Mouse (Mus musculus) forebrain, embryonic 11.5 days (tissue): ENCODE results near the gene Cdh5. TPM values are rescaled to one million over a fixed set of nuclear protein-coding genes. Genes with fewer than 3 reads are reported as not detected.
A peak's percentile ranks its signal among the peaks of the same experiment; 100 is the strongest.

Experiments used
- ATAC-seq: fragments of 200-750 bp; cut with Nextera tagmentation; replicated peaks from 2 replicates; pipeline ENCODE4 v1.8.0; 2017; ENCODE audit warnings: moderate TSS enrichment; ENCODE audit not compliant: low FRiP score
- DNase-seq: peaks from one replicate; pipeline ENCODE4 v3.0.0-alpha.2; 2017; ENCODE audit warnings: low spot score
- H3K27ac ChIP-seq: fragments of 300-500 bp; sonication (generic); 2 replicates; pipeline ENCODE4 v1.5.1; 2014; ENCODE audit warnings: low read depth, low read length
- H3K27me3 ChIP-seq: fragments of 300-500 bp; sonication (generic); 2 replicates; pipeline ENCODE4 v1.6.1; 2014; ENCODE audit warnings: mild to moderate bottlenecking, low read length, mixed read lengths; ENCODE audit not compliant: control insufficient read depth, insufficient read depth
- H3K36me3 ChIP-seq: fragments of 300-500 bp; sonication (generic); 2 replicates; pipeline ENCODE4 v1.6.1; 2014; ENCODE audit warnings: mild to moderate bottlenecking, low read length, moderate library complexity, mixed read lengths; ENCODE audit not compliant: control insufficient read depth, insufficient read depth
- H3K4me1 ChIP-seq: fragments of 300-500 bp; sonication (generic); replicated peaks from 2 replicates; pipeline ENCODE4 v1.6.1; 2014; ENCODE audit warnings: low read length, mixed read lengths; ENCODE audit not compliant: control insufficient read depth, insufficient read depth
- H3K4me2 ChIP-seq: fragments of 300-500 bp; sonication (generic); 2 replicates; pipeline ENCODE4 v1.6.1; 2014; ENCODE audit warnings: low read depth, mild to moderate bottlenecking, low read length, moderate library complexity, mixed read lengths; ENCODE audit not compliant: severe bottlenecking
- H3K4me3 ChIP-seq: fragments of 300-500 bp; sonication (generic); 2 replicates; pipeline ENCODE4 v1.5.1; 2014; ENCODE audit warnings: low read depth, low read length
- H3K9ac ChIP-seq: fragments of 300-500 bp; sonication (generic); 2 replicates; pipeline ENCODE4 v1.6.1; 2014; ENCODE audit warnings: low read length
- H3K9me3 ChIP-seq: fragments of 300-500 bp; sonication (generic); 2 replicates; pipeline ENCODE4 v1.6.1; 2016; ENCODE audit warnings: low read length, mixed read lengths; ENCODE audit not compliant: control insufficient read depth
- WGBS: fragments of 180-500 bp; shearing (Covaris S2); extraction: QIAGEN DNeasy Blood & Tissue Kit; methylation state at CpG from one replicate; pipeline ENCODE4 v1.1.7; 2014; 5-methylcytosine and 5-hydroxymethylcytosine counted together
- polyA plus RNA-seq: library from polyadenylated mRNA; unstranded; fragments of >200 nt; fragmentation: Nextera tagmentation; extraction: Ambion mirVana; gene quantifications from 2 replicates; pipeline ENCODE4 v1.2.1, GENCODE M21; 2014

The Cdh5 gene
- polyA plus RNA-seq, 1 experiment from 2014 or later: 13.2 TPM

GRCm38 (mm10) chr8:104160731-104161130, 59.3 kb downstream of the Cdh5 start:
- DNase-seq: no peak
- WGBS: 70% methylated on average over 5 of the region's 5 CpGs

GRCm38 (mm10) chr8:104169461-104169860, 68.0 kb downstream of the Cdh5 start:
- H3K4me1 ChIP-seq: no peaks in the 10 kb centered on the region; the same call in 1 of the 2 replicates
- H3K4me3 ChIP-seq: no peak overlapping the region
- DNase-seq: no peak
- H3K9ac ChIP-seq: no peak overlapping the region
- WGBS: 55% methylated on average over 3 of the region's 3 CpGs
- H3K4me2 ChIP-seq: no peak overlapping the region
- no peaks in the 10 kb centered on the region for H3K36me3 ChIP-seq
- peaks cover 27% of the 10 kb centered on the region for H3K27me3 ChIP-seq
- ATAC-seq: no peak
- H3K9me3 ChIP-seq: no peaks in the 10 kb centered on the region
- no peak overlapping the region for H3K27ac ChIP-seq

More at GRCm38 (mm10) chr8:104160731-104161130, 59.3 kb downstream of the Cdh5 start:
- Histone ChIP-seq H3K27ac (no peak overlapping the region), H3K9ac (no peak overlapping the region), H3K4me2 (no peak overlapping the region), H3K36me3 (no peaks in the 10 kb centered on the region), H3K9me3 (no peaks in the 10 kb centered on the region), H3K27me3 (no peaks in the 10 kb centered on the region), H3K4me1 (no peaks in the 10 kb centered on the region), H3K4me3 (no peak overlapping the region)
- ATAC-seq: no peak

- H3K27ac ChIP-seq: no peak within 1 kb of the TSS
- H3K4me3 ChIP-seq: peak within 1 kb of the TSS; percentile 63
- 1% methylated on average over 81 of the region's 87 CpGs for WGBS
- no peaks in the 10 kb centered on the region; the same call in 1 of the 2 replicates for H3K4me1 ChIP-seq
- no peaks in the 10 kb centered on the region for H3K36me3 ChIP-seq
- peak within 1 kb of the TSS; percentile 99 for H3K4me2 ChIP-seq
- peak; percentile 86 for ATAC-seq
- H3K9ac ChIP-seq: peak within 1 kb of the TSS; percentile 64
- no peaks in the 10 kb centered on the region for H3K9me3 ChIP-seq
- peaks cover 27% of the 10 kb centered on the region for H3K27me3 ChIP-seq
- DNase-seq: peak; percentile 74
Observed at GRCm38 (mm10) chr8:104170118-104171049, 69.0 kb downstream of the Cdh5 start, which contains the start of gene Bean1. TSS of gene Bean1 (plus strand) at chr8:104170442.

GRCm38 (mm10) chr8:104171050-104171620, 69.7 kb downstream of the Cdh5 start:
- DNase-seq (peak; percentile 65), ATAC-seq (0 out of 2 replicates have a peak, but pooled peaks have one; percentile 18)
- no peak overlapping the region for H3K27ac ChIP-seq
- no peaks in the 10 kb centered on the region; the same call in 1 of the 2 replicates for H3K4me1 ChIP-seq
- WGBS: 3% methylated on average over 32 of the region's 32 CpGs
- H3K36me3 ChIP-seq: no peaks in the 10 kb centered on the region
- H3K4me3 ChIP-seq: peak overlapping the region; percentile 63
- peak overlapping the region; percentile 99 for H3K4me2 ChIP-seq
- peak overlapping the region; percentile 64 for H3K9ac ChIP-seq
- H3K27me3 ChIP-seq: peaks cover 27% of the 10 kb centered on the region
- H3K9me3 ChIP-seq: no peaks in the 10 kb centered on the region

- Histone ChIP-seq H3K27me3 (peaks cover 27% of the 10 kb centered on the region), H3K4me3 (no peak overlapping the region), H3K36me3 (no peaks in the 10 kb centered on the region), H3K9me3 (no peaks in the 10 kb centered on the region), H3K4me2 (no peak overlapping the region), H3K4me1 (no peaks in the 10 kb centered on the region; the same call in 1 of the 2 replicates), H3K9ac (no peak overlapping the region), H3K27ac (no peak overlapping the region)
- 85% methylated on average over 6 of the region's 6 CpGs for WGBS
- ATAC-seq (no peak), DNase-seq (no peak)
Observed at GRCm38 (mm10) chr8:104172420-104172819, 71.0 kb downstream of the Cdh5 start.

- H3K9me3 ChIP-seq: no peaks in the 10 kb centered on the region
- no peak overlapping the region for H3K4me3 ChIP-seq
- WGBS: 79% methylated on average over 8 of the region's 8 CpGs
- no peak overlapping the region for H3K4me2 ChIP-seq
- no peaks in the 10 kb centered on the region for H3K36me3 ChIP-seq
- no peaks in the 10 kb centered on the region; the same call in 1 of the 2 replicates for H3K4me1 ChIP-seq
- no peak overlapping the region for H3K27ac ChIP-seq
- H3K9ac ChIP-seq: no peak overlapping the region
- H3K27me3 ChIP-seq: peaks cover 20% of the 10 kb centered on the region
- DNase-seq (no peak), ATAC-seq (no peak)
Observed at GRCm38 (mm10) chr8:104175848-104176527, 74.6 kb downstream of the Cdh5 start.

- Histone ChIP-seq H3K9me3 (no peaks in the 10 kb centered on the region), H3K27ac (no peak overlapping the region), H3K4me2 (no peak overlapping the region), H3K9ac (no peak overlapping the region), H3K4me1 (no peaks in the 10 kb centered on the region), H3K4me3 (no peak overlapping the region), H3K27me3 (peaks cover 9% of the 10 kb centered on the region), H3K36me3 (no peaks in the 10 kb centered on the region)
- ATAC-seq: no peak
- WGBS: 82% methylated on average over 4 of the region's 4 CpGs
- no peak for DNase-seq
Observed at GRCm38 (mm10) chr8:104177054-104177453, 75.6 kb downstream of the Cdh5 start.

- Histone ChIP-seq H3K27ac (no peak overlapping the region), H3K27me3 (no peaks in the 10 kb centered on the region), H3K36me3 (no peaks in the 10 kb centered on the region), H3K4me3 (no peak overlapping the region), H3K4me2 (no peak overlapping the region), H3K4me1 (no peaks in the 10 kb centered on the region), H3K9ac (no peak overlapping the region), H3K9me3 (no peaks in the 10 kb centered on the region)
- DNase-seq (no peak), ATAC-seq (no peak)
- 26% methylated on average over 6 of the region's 6 CpGs for WGBS
Observed at GRCm38 (mm10) chr8:104184905-104185304, 83.5 kb downstream of the Cdh5 start.
